Mouse (Mus musculus) Patski (cell line): Measurements from ENCODE around the gene Syvn1. TPM values are rescaled to one million over a fixed set of nuclear protein-coding genes. Genes with fewer than 3 reads are reported as not detected.
A peak's percentile ranks its signal among the peaks of the same experiment; 100 is the strongest.
"Not testable (repeated sequence)": the region's sequence is repeated elsewhere in the genome, so short reads cannot be mapped to it uniquely, and the experiment has no call there.

ENCODE experiments used
- ATAC-seq: fragments of 100-300 bp; one replicate; pipeline ENCODE4 v1.8.0; 2021
- CTCF ChIA-PET: fragments of 350-600 bp; sonication (Branson Sonifier 250); formaldehyde crosslinking; loops from one replicate; lab custom pipeline; 2022; ENCODE audit warnings: inconsistent platforms; lab: Charles Lee
- POLR2A ChIA-PET: fragments of 350-600 bp; sonication (Branson Sonifier 250); formaldehyde crosslinking; loops from one replicate; lab custom pipeline; 2022; ENCODE audit warnings: antibody characterized with exemption, inconsistent platforms; lab: Charles Lee
- DNase-seq: peaks from one replicate; pipeline ENCODE4 v3.0.0-alpha.2; 2011; ENCODE audit warnings: low read depth, low spot score
- H3K27me3 ChIP-seq: fragments of 371-371 bp; one replicate; pipeline ENCODE4 v1.5.1; 2021
- CTCF ChIP-seq: fragments of 100-300 bp; IDR thresholded peaks from one replicate; pipeline ENCODE4 v1.5.1; 2021
- in situ Hi-C: fragments of 300-500 bp; cut with MboI; formaldehyde crosslinking; loops from 3 replicates; pipeline ENCODE4 v1.11.1; 2018; ENCODE audit warnings: low pct_unique_long_range_greater_than_20kb, mixed read lengths
- polyA plus RNA-seq: library from polyadenylated mRNA; unstranded; gene quantifications from one replicate; pipeline ENCODE4 v1.2.3, GENCODE M21; 2021

Gene Syvn1
- polyA plus RNA-seq, 1 experiment from 2014 or later = 55.2 TPM

DNA sequence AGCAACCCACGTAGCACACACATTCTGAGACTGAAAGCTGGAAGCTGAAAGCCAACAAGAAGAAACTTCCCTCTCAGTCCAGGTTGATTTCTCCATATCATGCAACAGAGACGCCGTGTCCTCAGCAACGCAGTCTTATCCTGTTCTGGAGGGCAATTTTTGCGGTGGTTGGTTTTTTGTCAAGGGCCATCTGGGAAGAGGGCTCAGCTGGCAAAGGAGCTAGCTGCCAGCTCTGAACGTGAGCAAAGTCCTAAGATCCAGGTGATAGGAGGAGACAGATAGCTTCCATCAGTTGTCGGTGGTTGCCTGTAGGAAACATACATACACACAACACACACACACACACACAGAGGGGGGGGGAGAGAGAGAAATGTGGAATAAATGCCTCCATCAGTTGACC is 8.1 kb upstream of the Syvn1 start:
- CTCF ChIA-PET = interaction anchor here (1.2 kb wide), 1 partner anchor 20 kb away, joined by 5 read pairs; no protein-coding TSS in a partner anchor
- in situ Hi-C loops = no loop called here
- TF ChIP-seq CTCF = no peak
- no peak for DNase-seq
- POLR2A ChIA-PET = interaction anchor here (0.7 to 1.6 kb wide), 4 partner anchors 8 to 79 kb away, joined by 3 to 4 read pairs (median 4); partner anchors contain the start of gene Syvn1
- no peaks in the 10 kb centered on the region for H3K27me3 ChIP-seq
- ATAC-seq = no peak

DNA sequence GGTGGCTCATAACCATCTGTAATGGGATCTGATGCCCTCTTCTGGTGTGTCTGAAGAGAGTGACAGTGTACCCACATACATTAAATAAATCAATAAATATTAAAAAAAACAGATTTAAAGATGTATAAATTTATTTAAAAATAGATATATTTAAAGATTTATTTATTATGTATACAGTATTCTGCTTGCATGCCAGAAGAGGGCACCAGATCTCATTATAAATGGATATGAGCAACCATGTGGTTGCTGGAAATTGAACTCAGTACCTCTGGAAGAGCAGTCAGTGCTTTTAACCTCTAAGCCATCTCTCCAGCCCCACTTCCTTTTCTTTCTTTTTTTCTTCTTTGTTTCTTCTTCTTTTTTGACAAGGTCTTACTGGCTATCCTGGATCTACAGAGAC is 6.4 kb upstream of the Syvn1 start:
- no peak for TF ChIP-seq CTCF
- in situ Hi-C loops = no loop called here
- ATAC-seq (no peak), DNase-seq (no peak)
- POLR2A ChIA-PET = no interaction called here
- no peaks in the 10 kb centered on the region for H3K27me3 ChIP-seq
- CTCF ChIA-PET = no interaction called here

DNA sequence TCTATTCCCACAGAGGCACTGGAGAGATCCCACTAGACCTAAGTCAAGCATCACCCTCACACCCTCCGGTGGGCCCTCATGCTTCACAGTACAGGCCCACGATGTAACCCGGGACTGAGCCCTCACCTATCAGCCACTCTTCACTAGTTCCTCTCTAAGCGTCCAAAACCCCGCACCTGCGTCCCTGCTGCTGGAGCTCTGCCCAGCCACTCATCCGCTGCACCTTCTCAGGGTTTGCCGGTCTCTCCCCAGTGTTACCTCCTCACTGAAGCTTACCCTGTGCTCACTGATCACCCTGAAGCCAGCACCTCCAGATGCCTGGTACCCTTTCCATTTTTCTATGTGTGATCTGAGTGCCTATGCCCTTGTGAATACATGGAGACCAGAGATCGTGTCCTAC is 4.1 kb upstream of the Syvn1 start:
- H3K27me3 ChIP-seq = no peaks in the 10 kb centered on the region
- in situ Hi-C loops = no loop called here
- ChIA-PET CTCF (no interaction called here), POLR2A (no interaction called here)
- TF ChIP-seq CTCF = no peak
- no peak for ATAC-seq
- no peak for DNase-seq

DNA sequence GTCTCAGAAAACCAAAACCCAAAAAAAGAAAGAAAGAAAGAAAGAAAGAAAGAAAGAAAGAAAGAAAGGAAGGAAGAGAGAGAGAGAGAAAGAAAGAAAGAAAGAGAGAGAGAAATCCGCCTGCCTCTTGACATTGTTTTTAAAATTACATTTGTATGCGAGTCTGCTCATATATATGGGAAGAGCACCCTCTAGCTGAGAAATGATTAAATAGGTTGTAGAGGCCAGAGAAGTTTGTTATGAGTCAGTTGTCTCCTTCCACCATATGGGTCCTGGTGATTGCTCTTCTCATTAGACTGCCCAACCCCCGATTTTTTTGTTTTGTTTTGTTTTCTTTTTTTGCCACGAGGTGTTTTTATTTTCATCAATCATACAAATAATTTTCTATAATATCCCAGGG is 2.3 kb upstream of the Syvn1 start:
- in situ Hi-C loops, ATAC-seq, POLR2A ChIA-PET, DNase-seq, H3K27me3 ChIP-seq: not testable (repeated sequence)
- CTCF ChIA-PET = interaction anchor here (3.4 kb wide), 1 partner anchor 79 kb away, joined by 13 read pairs; the partner anchor contains the start of gene Pola2

DNA sequence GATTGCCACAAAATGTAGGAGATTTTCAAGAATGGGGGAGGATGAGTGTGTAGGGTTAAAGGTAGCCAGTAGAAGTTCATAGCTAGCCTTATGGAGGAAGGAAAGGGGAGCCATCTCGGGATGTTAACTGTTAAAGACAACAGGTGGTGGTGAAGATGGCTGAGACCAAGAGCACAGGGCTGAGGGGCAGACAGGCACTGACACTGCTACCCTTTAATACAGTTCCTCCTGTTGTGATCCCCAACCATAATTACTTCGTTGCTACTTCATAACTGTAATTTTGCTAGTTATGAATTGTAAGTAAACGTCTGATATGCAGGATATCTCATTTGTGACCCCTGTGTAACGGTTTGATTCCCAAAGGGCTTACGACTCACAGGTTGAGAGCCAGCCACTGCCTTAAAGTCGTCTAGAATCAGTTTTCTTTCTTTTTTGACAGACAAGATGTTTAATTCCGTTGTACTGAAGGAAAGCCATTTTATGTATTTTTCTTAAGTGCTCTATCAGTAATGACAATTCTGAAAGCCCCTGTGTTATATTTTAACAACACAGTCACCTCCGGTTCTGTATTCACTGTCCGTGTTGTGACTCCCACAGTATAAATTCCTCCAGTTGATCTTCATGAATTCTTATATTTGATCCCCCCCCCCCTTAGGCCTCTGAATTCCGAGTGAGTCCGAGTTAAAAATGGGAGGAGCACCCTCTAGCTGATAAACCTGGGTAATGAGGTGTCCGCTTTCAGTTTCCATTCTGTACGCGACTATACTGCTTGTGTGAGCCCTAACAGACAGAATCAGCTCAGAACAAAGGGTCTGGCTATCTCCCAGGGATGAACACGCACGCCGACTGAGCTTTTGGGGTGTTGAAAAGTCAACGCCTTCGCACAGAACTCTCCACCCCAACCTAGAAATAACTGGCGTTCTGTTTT is 746 bp upstream of the Syvn1 start:
- in situ Hi-C loops = no loop called here
- no peak for TF ChIP-seq CTCF
- ATAC-seq = no peak
- no peaks in the 10 kb centered on the region for H3K27me3 ChIP-seq
- no peak for DNase-seq
- CTCF ChIA-PET = interaction anchor here (1.1 to 3.4 kb wide), 3 partner anchors 9 to 80 kb away, joined by 3 to 13 read pairs (median 5); partner anchors contain the start of gene Pola2
- POLR2A ChIA-PET = interaction anchor here (0.7 to 1.8 kb wide), 9 partner anchors 8 to 222 kb away, joined by 3 to 15 read pairs (median 4); partner anchors contain the start of genes Capn1, Fau, Mrpl49 and Pola2

DNA sequence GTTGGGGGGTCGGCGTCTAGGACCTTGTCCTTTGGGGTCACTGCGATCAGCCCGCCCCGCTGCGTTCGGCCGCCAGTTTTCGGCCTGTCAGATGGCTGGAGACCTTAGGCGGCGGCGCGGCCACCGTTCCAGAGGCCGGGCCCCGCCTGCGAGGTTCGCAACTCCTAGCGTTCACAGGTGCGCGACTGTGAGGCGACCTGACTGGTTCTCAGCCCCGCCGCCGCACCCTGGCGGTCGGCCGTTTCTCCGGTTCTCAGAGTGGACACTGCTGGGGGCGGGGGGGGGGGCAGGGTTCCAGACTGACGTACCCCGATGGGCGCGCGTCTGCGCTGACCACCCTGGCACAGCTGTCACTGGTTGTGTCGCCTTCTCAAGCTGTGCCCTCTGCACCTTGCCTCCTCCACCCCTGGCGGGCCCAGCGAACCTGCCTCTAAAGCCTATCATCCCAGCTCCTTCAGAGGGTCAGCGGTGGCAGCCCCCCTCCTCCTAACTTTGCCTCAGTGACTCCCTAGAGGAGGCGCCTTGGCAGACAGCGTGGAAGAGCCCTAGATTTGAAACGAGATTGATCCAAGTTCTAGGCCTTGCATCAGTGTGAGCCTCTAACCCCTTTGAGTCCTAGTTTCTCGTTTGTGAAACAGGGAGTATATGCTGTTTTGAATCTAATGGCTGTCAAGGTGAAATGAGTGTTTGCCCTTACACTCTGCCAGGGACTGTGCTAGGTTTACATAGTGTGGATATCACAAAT is 950 bp downstream of the Syvn1 start:
- peak; percentile 3 for ATAC-seq
- DNase-seq = no peak

DNA sequence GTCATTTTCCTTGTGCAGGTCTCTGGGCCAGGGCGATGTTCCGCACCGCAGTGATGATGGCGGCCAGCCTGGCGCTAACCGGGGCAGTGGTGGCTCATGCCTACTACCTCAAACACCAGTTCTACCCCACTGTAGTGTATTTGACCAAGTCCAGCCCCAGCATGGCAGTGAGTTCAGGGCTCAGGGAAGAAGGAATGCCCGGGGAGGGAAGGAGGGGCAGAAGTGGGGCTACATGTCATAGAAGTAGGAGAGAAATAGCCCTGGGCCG is 1.5 kb downstream of the Syvn1 start:
- DNase-seq = no peak
- ChIA-PET CTCF (no interaction called here), POLR2A (no interaction called here)
- in situ Hi-C loops = no loop called here
- no peaks in the 10 kb centered on the region for H3K27me3 ChIP-seq
- ATAC-seq = no peak
- no peak for TF ChIP-seq CTCF

More for the DNA sequence above, 950 bp downstream of the Syvn1 start:
- CTCF ChIA-PET = interaction anchor here (1.7 to 3.4 kb wide), 2 partner anchors 19 to 82 kb away, joined by 5 to 13 read pairs; partner anchors contain the start of gene Pola2
- POLR2A ChIA-PET = interaction anchor here (0.9 to 1.8 kb wide), 3 partner anchors 13 to 192 kb away, joined by 3 to 15 read pairs (median 4); partner anchors contain the start of genes Pola2 and Znhit2
- TF ChIP-seq CTCF = no peak
- in situ Hi-C loops = no loop called here
- H3K27me3 ChIP-seq = no peaks in the 10 kb centered on the region

DNA sequence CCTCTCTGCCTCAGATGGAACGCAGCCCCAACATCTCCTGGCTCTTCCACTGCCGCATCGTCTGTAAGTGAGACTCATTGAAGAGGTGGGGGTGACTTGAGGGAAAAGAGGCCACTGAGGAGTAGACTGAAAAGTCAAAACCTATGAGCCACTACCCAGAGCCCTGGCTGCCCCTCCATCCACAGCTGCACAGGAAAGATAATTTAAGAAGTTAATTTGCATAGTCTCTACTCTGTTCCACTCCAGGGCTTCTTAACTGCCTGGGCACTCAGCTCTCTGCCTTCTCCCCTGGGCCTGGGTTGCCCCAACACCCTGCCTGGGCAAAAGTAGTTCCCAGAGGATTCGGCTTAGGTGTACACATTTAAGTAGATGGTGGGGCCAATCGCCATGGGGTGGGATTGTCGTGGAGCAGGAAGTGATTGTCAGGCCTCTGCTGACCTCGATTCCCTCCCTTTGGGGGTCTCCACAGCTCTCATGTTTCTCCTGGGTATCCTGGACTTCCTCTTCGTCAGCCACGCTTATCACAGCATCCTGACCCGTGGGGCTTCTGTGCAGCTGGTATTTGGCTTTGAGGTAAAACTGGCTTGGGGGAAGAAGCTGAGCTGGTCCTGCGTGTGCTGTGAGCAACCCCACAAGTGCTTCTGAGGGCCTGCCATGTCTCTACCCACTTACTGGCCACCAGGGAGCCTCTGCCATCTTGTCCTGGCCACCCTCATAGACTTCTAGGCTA is 2.5 kb downstream of the Syvn1 start:
- no peak for TF ChIP-seq CTCF
- in situ Hi-C loops = no loop called here
- no peak for ATAC-seq
- H3K27me3 ChIP-seq = no peaks in the 10 kb centered on the region
- no peak for DNase-seq
- POLR2A ChIA-PET = interaction anchor here (0.8 kb wide), 1 partner anchor 22 kb away, joined by 5 read pairs; no protein-coding TSS in a partner anchor
- CTCF ChIA-PET = no interaction called here

DNA sequence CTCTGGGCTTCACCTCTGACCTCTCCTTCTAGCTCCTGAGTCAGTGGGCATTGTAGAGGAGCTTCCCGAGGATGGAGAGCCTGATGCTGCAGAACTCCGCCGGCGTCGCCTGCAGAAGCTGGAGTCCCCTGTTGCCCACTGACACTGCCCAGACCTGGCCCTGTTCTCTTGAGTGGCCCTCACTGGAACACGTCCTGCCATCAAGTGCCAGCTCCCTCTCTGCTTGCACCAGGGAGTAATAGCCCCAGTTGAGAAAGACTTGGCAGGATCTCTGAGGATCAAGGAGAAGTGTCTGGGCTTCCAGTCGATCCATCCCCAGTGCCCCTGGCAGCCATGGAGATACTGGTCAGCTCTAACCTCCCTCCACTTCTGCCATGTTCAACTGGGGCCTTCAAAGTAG is 6.1 kb downstream of the Syvn1 start:
- DNase-seq (no peak), ATAC-seq (no peak)
- no peak for TF ChIP-seq CTCF
- in situ Hi-C loops = no loop called here
- POLR2A ChIA-PET = interaction anchor here (0.6 to 1.6 kb wide), 2 partner anchors 11 to 121 kb away, joined by 3 to 4 read pairs; no protein-coding TSS in a partner anchor
- CTCF ChIA-PET = interaction anchor here (1.3 to 2.1 kb wide), 3 partner anchors 15 to 128 kb away, joined by 4 to 7 read pairs (median 5); partner anchors contain the start of genes Arl2 and Cdc42ep2
- H3K27me3 ChIP-seq = no peaks in the 10 kb centered on the region

DNA sequence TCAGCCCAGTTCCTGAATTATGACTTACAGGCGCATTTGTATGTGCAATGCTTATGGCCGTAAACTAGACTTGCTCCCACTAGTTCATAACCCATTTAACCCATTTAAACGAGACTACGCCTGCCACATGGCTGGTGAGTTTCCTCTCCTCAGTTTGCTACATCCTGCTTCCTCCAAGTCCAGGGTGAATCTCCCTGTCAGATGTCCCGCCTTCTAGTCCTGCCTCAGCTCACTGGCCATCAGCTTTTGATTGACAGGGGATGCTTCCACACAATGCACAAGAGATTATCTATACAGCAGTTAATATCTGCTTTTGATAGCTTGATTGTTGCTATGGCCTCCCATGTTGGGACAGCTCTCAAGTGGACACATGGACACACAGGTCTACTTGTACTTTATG is 7.9 kb downstream of the Syvn1 start:
- no peaks in the 10 kb centered on the region for H3K27me3 ChIP-seq
- no peak for TF ChIP-seq CTCF
- no peak for ATAC-seq
- CTCF ChIA-PET = interaction anchor here (1.3 to 2.4 kb wide), 2 partner anchors 8 to 39 kb away, joined by 3 to 5 read pairs; partner anchors contain the start of genes Capn1 and Syvn1
- POLR2A ChIA-PET = no interaction called here
- no peak for DNase-seq
- in situ Hi-C loops = no loop called here
